Mouse (Mus musculus) monocyte, adult 5-6 weeks (primary cell): ENCODE measurements at regions not wholly inside any gene's neighbourhood (a gene's known extent, or its start where the extent isn't known, plus 50 kb on each side); places are given as distances from the start of the nearest gene placed in this dataset.

Experiments used
- ATAC-seq: fragments of 153-309, 156-312 bp; replicated peaks from 2 replicates; pipeline ENCODE4 v1.8.0; 2017; ENCODE audit warnings: mild to moderate bottlenecking; ENCODE audit not compliant: low TSS enrichment, insufficient number of reproducible peaks, severe bottlenecking, poor library complexity, low FRiP score

- ATAC-seq, result no peak
These were observed 791.3 kb downstream of the Kcnj2 start for GRCm38 (mm10) chr11:111857288-111857687.

GRCm38 (mm10) chr11:111858111-111858510 is 792.1 kb downstream of the Kcnj2 start:
- no peak for ATAC-seq

GRCm38 (mm10) chr11:111865143-111865542 is 799.2 kb downstream of the Kcnj2 start:
- no peak for ATAC-seq

- ATAC-seq, result no peak
These were observed 809.4 kb downstream of the Kcnj2 start for GRCm38 (mm10) chr11:111875406-111875805.

GRCm38 (mm10) chr11:111880146-111880545 is 814.2 kb downstream of the Kcnj2 start:
- ATAC-seq, result no peak

GRCm38 (mm10) chr11:111890026-111890425 is 824.1 kb downstream of the Kcnj2 start:
- ATAC-seq, result no peak

- ATAC-seq, result no peak
These were observed 827.9 kb downstream of the Kcnj2 start for GRCm38 (mm10) chr11:111893861-111894260.

GRCm38 (mm10) chr11:111895221-111896200 is 829.5 kb downstream of the Kcnj2 start:
- no peak for ATAC-seq

- ATAC-seq, result no peak
These were observed 831.0 kb downstream of the Kcnj2 start for GRCm38 (mm10) chr11:111897001-111897400.

- ATAC-seq, result no peak
These were observed 838.1 kb downstream of the Kcnj2 start for GRCm38 (mm10) chr11:111904086-111904485.

- no peak for ATAC-seq
These were observed 847.9 kb downstream of the Kcnj2 start for GRCm38 (mm10) chr11:111913891-111914290.

- ATAC-seq, result no peak
These were observed 855.7 kb upstream of the Sox9 start for GRCm38 (mm10) chr11:111926336-111926735.

- ATAC-seq, result no peak
These were observed 852.7 kb upstream of the Sox9 start for GRCm38 (mm10) chr11:111929366-111929765.

GRCm38 (mm10) chr11:111932052-111932451 is 850.0 kb upstream of the Sox9 start:
- no peak for ATAC-seq

GRCm38 (mm10) chr11:111944282-111944681 is 837.7 kb upstream of the Sox9 start:
- no peak for ATAC-seq

- ATAC-seq, result no peak
These were observed 836.2 kb upstream of the Sox9 start for GRCm38 (mm10) chr11:111945806-111946205.

- ATAC-seq, result no peak
These were observed 834.4 kb upstream of the Sox9 start for GRCm38 (mm10) chr11:111947671-111948070.

- no peak for ATAC-seq
These were observed 828.6 kb upstream of the Sox9 start for GRCm38 (mm10) chr11:111953421-111953820.

- ATAC-seq, result no peak
These were observed 824.2 kb upstream of the Sox9 start for GRCm38 (mm10) chr11:111957721-111958287.
